9 mouse cellular contexts compared by ENCODE assay signal in the genomic region with DNA sequence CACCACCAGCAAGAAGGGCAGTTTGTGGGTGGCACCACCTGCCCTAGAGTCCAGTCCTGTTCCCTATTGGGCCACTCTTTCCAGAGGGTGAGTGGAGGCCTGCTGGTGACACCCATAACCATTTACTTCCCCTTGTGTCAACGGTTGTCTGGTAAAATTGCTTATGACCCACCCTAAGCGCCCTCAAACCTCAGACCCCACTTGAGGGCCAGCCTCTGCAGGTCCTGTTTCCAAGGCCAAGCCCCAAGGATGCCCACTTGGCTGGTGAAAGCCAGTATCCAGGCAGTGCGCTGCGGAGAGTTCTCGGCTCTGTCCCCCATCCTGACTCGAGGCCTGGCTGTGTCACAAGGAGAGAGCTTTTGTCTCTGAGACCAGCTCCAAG. TPM values are rescaled to one million over a fixed set of nuclear protein-coding genes. Genes with fewer than 3 reads are reported as not detected.
DNase-seq lines count a peak whose midpoint lies in the region; ATAC-seq lines count a peak whose summit lies in the region.
"Had no signal": no experiment of that assay in that cellular context is flagged by ENCODE, and none has a peak within 500 bp of the region (broad histone marks: within the 10 kb centered on the region; RNA-seq: fewer than 3 reads in every experiment).

No protein-coding gene starts in this region.

- intact Hi-C loops in left cerebral cortex, postnatal 14 days (cut with DNase I), result no loop called here

- no peaks in the 10 kb centered on the region for H3K9me3 ChIP-seq in heart, embryonic 13.5 days
- no peaks in the 10 kb centered on the region for H3K9me3 ChIP-seq in forebrain, embryonic 12.5 days
- no peaks in the 10 kb centered on the region for H3K9me3 ChIP-seq in limb, embryonic 13.5 days
- H3K9me3 ChIP-seq: liver, embryonic 15.5 days had no signal

- H3K4me3 ChIP-seq in heart, embryonic 13.5 days, result no peak overlapping the region
- no peak overlapping the region for H3K4me3 ChIP-seq in forebrain, embryonic 12.5 days (replicated peaks)
- H3K4me3 ChIP-seq in limb, embryonic 13.5 days, result 0 out of 2 replicates have a peak overlapping the region, but pooled peaks have one; percentile 8
- H3K4me3 ChIP-seq: liver, embryonic 15.5 days had no signal

- ATAC-seq in heart, embryonic 13.5 days (ENCODE audit: extremely low read depth, insufficient number of reproducible peaks, low FRiP score, low TSS enrichment), result no peak
- no peak for ATAC-seq in forebrain, embryonic 12.5 days (ENCODE audit: low FRiP score)
- no peak for ATAC-seq in limb, embryonic 13.5 days (ENCODE audit: low FRiP score, low read depth)

- 83% methylated on average over 6 of the region's 6 CpGs for WGBS in heart, embryonic 13.5 days
- WGBS in forebrain, embryonic 12.5 days, result 76% methylated on average over 6 of the region's 6 CpGs
- WGBS in limb, embryonic 13.5 days, result 80% methylated on average over 6 of the region's 6 CpGs

- no peak overlapping the region for H3K9ac ChIP-seq in heart, embryonic 13.5 days
- H3K9ac ChIP-seq in forebrain, embryonic 12.5 days, result no peak overlapping the region
- no peak overlapping the region for H3K9ac ChIP-seq in limb, embryonic 13.5 days
- H3K9ac ChIP-seq: liver, embryonic 15.5 days had no signal

- H3K4me2 ChIP-seq in heart, embryonic 13.5 days, result no peak overlapping the region; the same call in 1 of the 2 replicates
- no peak overlapping the region for H3K4me2 ChIP-seq in forebrain, embryonic 12.5 days
- peak overlapping the region; percentile 47; the same call in 1 of the 2 replicates for H3K4me2 ChIP-seq in limb, embryonic 13.5 days (replicated peaks)
- H3K4me2 ChIP-seq: liver, embryonic 15.5 days had no signal

- no peak for DNase-seq in heart, adult 18-20 months
- peak; percentile 39 for DNase-seq in 416B (ENCODE audit: low read depth)
- DNase-seq in left cerebral cortex, postnatal 14 days (ENCODE audit: low spot score in 2 of 2), result no peak
- DNase-seq in cerebellum, postnatal 36 days, result no peak
- DNase-seq in left cerebral cortex, adult 8-10 months (ENCODE audit: low spot score in 2 of 2), result no peak

- peak overlapping the region; percentile 87 for H3K27ac ChIP-seq in heart, embryonic 13.5 days (replicated peaks)
- peak overlapping the region; percentile 68 for H3K27ac ChIP-seq in forebrain, embryonic 12.5 days
- H3K27ac ChIP-seq in limb, embryonic 13.5 days, result peak overlapping the region; percentile 82; the same call in 1 of the 2 replicates
- H3K27ac ChIP-seq: liver, embryonic 15.5 days had no signal

- H3K27me3 ChIP-seq in heart, embryonic 13.5 days (replicated peaks), result no peaks in the 10 kb centered on the region; the same call in 1 of the 2 replicates
- H3K27me3 ChIP-seq in forebrain, embryonic 12.5 days, result no peaks in the 10 kb centered on the region; the same call in 1 of the 2 replicates
- peaks cover 13% of the 10 kb centered on the region; the same call in 1 of the 2 replicates for H3K27me3 ChIP-seq in limb, embryonic 13.5 days
- H3K27me3 ChIP-seq: liver, embryonic 15.5 days had no signal

- 0 out of 2 replicates have a peak, but pooled peaks cover 6% of the 10 kb centered on the region for H3K36me3 ChIP-seq in heart, embryonic 13.5 days
- H3K36me3 ChIP-seq in forebrain, embryonic 12.5 days (replicated peaks), result peaks cover 28% of the 10 kb centered on the region
- H3K36me3 ChIP-seq in limb, embryonic 13.5 days, result no peaks in the 10 kb centered on the region
- H3K36me3 ChIP-seq: liver, embryonic 15.5 days had no signal

- H3K4me1 ChIP-seq in heart, embryonic 13.5 days, result peaks cover 93% of the 10 kb centered on the region
- H3K4me1 ChIP-seq in forebrain, embryonic 12.5 days, result peaks cover 99% of the 10 kb centered on the region
- H3K4me1 ChIP-seq in limb, embryonic 13.5 days, result peaks cover 100% of the 10 kb centered on the region

RNA-seq across cellular contexts. Expression of a gene that starts 28.0 kb away (rescaled TPM):
- polyA plus RNA-seq in heart, embryonic 13.5 days (2015; fragmentation: Nextera tagmentation; extraction: Ambion mirVana), result 4.4 and 5.2 TPM in 2 replicates
- total RNA-seq in heart, adult 18-20 months (2021), result 1 to 10 TPM; 3.5 to 5.0 TPM
- polyA plus RNA-seq in forebrain, embryonic 12.5 days (2016; fragmentation: Nextera tagmentation; extraction: Ambion mirVana), result 23.5 and 24.0 TPM in 2 replicates
- 12.7 and 13.8 TPM in 2 replicates for polyA plus RNA-seq in limb, embryonic 13.5 days (2015; fragmentation: Nextera tagmentation; extraction: Ambion mirVana)
- total RNA-seq in left cerebral cortex, postnatal 14 days (2021), result 10 to 100 TPM; 16.4 to 17.6 TPM
- 10 to 100 TPM; 20.8 to 23.0 (median 21.6) TPM for total RNA-seq in left cerebral cortex, adult 8-10 months (2022)
